Comparison of ENCODE assay signal across 13 mouse cellular contexts in genomic region chr16:66650348-66651012, GRCm38 (mm10).
DNase-seq lines count a peak whose midpoint lies in the region; ATAC-seq lines count a peak whose summit lies in the region.
"Had no signal": no experiment of that assay in that cellular context is flagged by ENCODE, and none has a peak within 500 bp of the region (broad histone marks: within the 10 kb centered on the region; RNA-seq: fewer than 3 reads in every experiment).

No protein-coding gene starts in this region.

- H3K27ac ChIP-seq in neural tube, embryonic 14.5 days (ENCODE audit: low read depth, low read length): no peak overlapping the region
- no peak overlapping the region for H3K27ac ChIP-seq in forebrain, embryonic 16.5 days (ENCODE audit: low read length)
- no peak overlapping the region for H3K27ac ChIP-seq in liver, embryonic 11.5 days (ENCODE audit: low read depth, low read length)
- H3K27ac ChIP-seq: kidney, embryonic 15.5 days; limb, embryonic 12.5 days had no signal

- H3K4me1 ChIP-seq in neural tube, embryonic 14.5 days (ENCODE audit: control insufficient read depth, insufficient read depth, low read length): no peaks in the 10 kb centered on the region
- H3K4me1 ChIP-seq in forebrain, embryonic 16.5 days (replicated peaks; ENCODE audit: control insufficient read depth, insufficient read depth, low read length): peaks cover 6% of the 10 kb centered on the region
- no peaks in the 10 kb centered on the region for H3K4me1 ChIP-seq in liver, embryonic 11.5 days (replicated peaks; ENCODE audit: control insufficient read depth, insufficient read depth, low read length)
- H3K4me1 ChIP-seq: kidney, embryonic 15.5 days; limb, embryonic 12.5 days had no signal

- no peak overlapping the region for H3K4me2 ChIP-seq in neural tube, embryonic 14.5 days (ENCODE audit: low read depth, low read length)
- H3K4me2 ChIP-seq in forebrain, embryonic 16.5 days (ENCODE audit: low read length): no peak overlapping the region
- no peak overlapping the region for H3K4me2 ChIP-seq in liver, embryonic 11.5 days
- H3K4me2 ChIP-seq: kidney, embryonic 15.5 days; limb, embryonic 12.5 days had no signal

- no peaks in the 10 kb centered on the region for H3K27me3 ChIP-seq in neural tube, embryonic 14.5 days (ENCODE audit: control insufficient read depth, insufficient read depth, low read length)
- H3K27me3 ChIP-seq in forebrain, embryonic 16.5 days (replicated peaks; ENCODE audit: control insufficient read depth, insufficient read depth, low read length): no peaks in the 10 kb centered on the region
- H3K27me3 ChIP-seq in liver, embryonic 11.5 days (replicated peaks; ENCODE audit: control insufficient read depth, insufficient read depth, low read length): no peaks in the 10 kb centered on the region
- H3K27me3 ChIP-seq: CH12.LX; kidney, embryonic 15.5 days; limb, embryonic 12.5 days had no signal

- H3K9ac ChIP-seq in neural tube, embryonic 14.5 days (replicated peaks; ENCODE audit: low read depth, low read length): no peak overlapping the region
- H3K9ac ChIP-seq in forebrain, embryonic 16.5 days (replicated peaks; ENCODE audit: low read depth, low read length): no peak overlapping the region
- H3K9ac ChIP-seq in liver, embryonic 11.5 days (ENCODE audit: low read depth, low read length): no peak overlapping the region
- H3K9ac ChIP-seq: kidney, embryonic 15.5 days; limb, embryonic 12.5 days had no signal

- peak; percentile 28; the same call in 1 of the 2 replicates for ATAC-seq in neural tube, embryonic 14.5 days (ENCODE audit: low read depth)
- peak; percentile 97 for ATAC-seq in forebrain, embryonic 16.5 days
- no peak for ATAC-seq in liver, embryonic 11.5 days (replicated peaks; ENCODE audit: low FRiP score)

- H3K36me3 ChIP-seq in neural tube, embryonic 14.5 days (ENCODE audit: control insufficient read depth, insufficient read depth, low read length): no peaks in the 10 kb centered on the region
- H3K36me3 ChIP-seq in forebrain, embryonic 16.5 days (ENCODE audit: control insufficient read depth, insufficient read depth): no peaks in the 10 kb centered on the region
- no peaks in the 10 kb centered on the region for H3K36me3 ChIP-seq in liver, embryonic 11.5 days (ENCODE audit: control insufficient read depth, insufficient read depth, low read length)
- H3K36me3 ChIP-seq: kidney, embryonic 15.5 days; limb, embryonic 12.5 days had no signal

- DNase-seq in neural tube, embryonic 10.5 days (ENCODE audit: extremely low spot score, low spot score): no peak
- DNase-seq in left cerebral cortex, adult 11 months (ENCODE audit: low spot score): peak; percentile 10
- DNase-seq in ovary, postnatal 10 days (ENCODE audit: low spot score): no peak
- DNase-seq in lung, postnatal 14 days: no peak
- DNase-seq in liver, embryonic 11.5 days (ENCODE audit: low spot score): no peak
- DNase-seq: gastrocnemius, postnatal 14 days; heart, postnatal 10 days; lung, postnatal 10 days had no signal

- WGBS in neural tube, embryonic 14.5 days: 86% methylated on average over 11 of the region's 11 CpGs
- 64% methylated on average over 11 of the region's 11 CpGs for WGBS in forebrain, embryonic 16.5 days
- 86% methylated on average over 11 of the region's 11 CpGs for WGBS in liver, embryonic 11.5 days

- H3K9me3 ChIP-seq in neural tube, embryonic 14.5 days (ENCODE audit: control insufficient read depth, low read length): no peaks in the 10 kb centered on the region
- H3K9me3 ChIP-seq in forebrain, embryonic 16.5 days (ENCODE audit: control insufficient read depth, low read length): no peaks in the 10 kb centered on the region
- no peaks in the 10 kb centered on the region for H3K9me3 ChIP-seq in liver, embryonic 11.5 days (ENCODE audit: control insufficient read depth, low read length)
- H3K9me3 ChIP-seq: kidney, embryonic 15.5 days; limb, embryonic 12.5 days had no signal

- H3K4me3 ChIP-seq in neural tube, embryonic 14.5 days (ENCODE audit: low read depth, low read length): no peak overlapping the region
- H3K4me3 ChIP-seq in forebrain, embryonic 16.5 days (replicated peaks; ENCODE audit: low read length): no peak overlapping the region
- H3K4me3 ChIP-seq in liver, embryonic 11.5 days (ENCODE audit: low read depth, low read length): no peak overlapping the region
- H3K4me3 ChIP-seq: kidney, embryonic 15.5 days; limb, embryonic 12.5 days had no signal
